Mouse (Mus musculus) right cerebral cortex, postnatal 10 days (tissue): Measurements from ENCODE around the gene Nr6a1.
A peak's percentile ranks its signal among the peaks of the same experiment; 100 is the strongest.

Experiments
- DNase-seq, 2 experiments: peaks; one replicate each; pipeline ENCODE4 v3.0.0; 2021; ENCODE audit warnings: low spot score in 2 of 2

The Nr6a1 gene

DNA sequence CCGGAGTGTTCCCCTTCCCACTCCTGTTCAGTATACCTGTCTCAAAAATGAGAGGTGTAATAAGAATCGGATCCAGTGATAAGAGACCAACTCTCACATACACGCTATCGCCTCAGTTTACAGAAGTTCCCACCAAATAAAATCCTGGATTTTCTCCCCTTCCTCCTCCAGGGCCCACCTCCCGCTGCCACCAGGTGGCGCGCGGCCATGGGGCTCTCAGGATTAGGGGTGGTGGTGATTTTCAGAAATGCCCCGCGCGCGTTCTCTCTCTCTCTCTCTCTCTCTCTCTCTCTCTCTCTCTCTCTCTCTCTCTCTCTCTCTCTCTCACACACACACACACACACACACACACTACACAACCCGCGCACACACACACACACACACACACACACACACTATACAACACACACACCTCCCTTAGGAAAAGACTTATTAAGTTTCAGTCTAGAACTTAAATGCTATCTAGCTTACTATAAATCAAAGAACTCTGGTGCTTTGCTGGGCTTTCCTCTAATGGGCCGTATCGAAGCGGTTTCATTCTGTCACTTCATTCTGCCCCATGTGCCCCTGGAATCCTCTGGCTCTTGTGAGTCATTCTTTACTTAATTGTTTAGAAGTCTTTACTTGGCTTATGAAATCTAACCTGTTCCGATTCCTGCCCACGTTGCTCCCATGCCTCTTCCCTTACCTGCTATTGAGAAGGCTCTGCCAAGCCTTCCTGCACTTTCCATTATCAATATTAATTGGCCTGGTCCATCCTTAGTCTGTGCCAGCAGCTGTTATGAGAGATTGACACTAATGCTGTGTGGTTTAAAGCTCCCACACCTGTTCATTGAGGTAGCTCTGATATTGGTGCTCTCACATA is at the start of gene Nr6a1:
Gene Nr6a1, minus strand, starts transcription at position 574 of the 865 bp plus-strand sequence.
- peak; percentile 59 to 82 for DNase-seq

DNA sequence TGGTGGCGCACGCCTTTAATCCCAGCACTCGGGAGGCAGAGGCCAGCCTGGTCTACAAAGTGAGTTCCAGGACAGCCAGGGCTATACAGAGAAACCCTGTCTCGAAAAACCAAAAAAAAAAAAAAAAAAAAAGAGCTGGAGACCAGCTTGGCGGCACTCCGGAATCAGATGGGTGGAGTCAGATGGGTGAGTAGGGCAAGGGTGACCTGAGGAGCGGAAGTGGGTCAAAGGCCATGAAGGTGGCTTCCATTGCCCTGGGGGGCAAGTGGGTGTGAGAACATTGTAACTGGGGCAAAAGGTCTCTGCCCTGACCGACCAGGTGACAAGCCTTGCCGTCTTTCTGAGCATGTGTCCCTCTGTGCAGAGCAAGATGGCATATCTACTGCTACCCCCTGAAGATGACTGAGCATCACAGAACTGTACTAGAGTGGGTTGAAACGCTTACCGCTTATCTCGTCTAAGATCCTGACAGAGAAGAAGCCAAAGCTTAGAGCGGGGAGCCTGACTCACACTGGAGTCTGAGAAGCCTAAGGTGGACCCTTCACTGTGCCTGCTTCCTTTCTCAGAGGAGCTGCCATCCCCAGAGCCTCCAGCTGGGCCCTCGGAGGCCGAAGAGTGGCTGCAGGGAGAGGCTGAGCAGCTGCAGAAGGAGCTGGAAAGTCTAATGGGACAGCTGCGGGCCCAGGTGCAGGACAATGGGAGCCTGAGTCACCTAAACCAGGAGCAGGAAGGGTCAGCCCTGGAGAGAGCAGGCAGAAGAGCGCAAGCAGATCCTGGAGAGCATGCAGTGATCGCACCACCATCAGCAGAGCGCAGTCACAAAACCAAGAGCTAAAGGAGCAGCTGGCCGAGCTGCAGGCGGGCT is 48.7 kb upstream of the Nr6a1 start:
- no peak for DNase-seq

DNA sequence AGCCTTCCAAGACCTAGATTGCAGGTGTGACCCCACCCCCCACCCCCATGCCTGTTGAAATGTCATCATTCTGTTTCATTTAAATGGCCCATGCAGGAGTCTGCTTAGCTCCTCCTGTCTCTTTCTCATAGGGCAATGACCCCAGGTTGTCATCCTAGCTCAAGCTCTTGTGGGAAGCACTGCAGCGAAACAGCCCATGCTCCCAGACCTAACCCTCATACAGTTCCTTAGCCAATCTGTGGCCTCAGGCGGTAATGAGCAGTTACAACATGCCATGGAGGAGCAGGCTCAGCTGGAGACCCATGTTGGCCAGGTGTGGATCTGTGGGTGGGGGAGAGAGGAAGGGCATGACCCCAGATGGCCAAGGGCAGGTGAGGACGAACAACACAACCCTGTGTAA is 47.7 kb upstream of the Nr6a1 start:
- no peak for DNase-seq

DNA sequence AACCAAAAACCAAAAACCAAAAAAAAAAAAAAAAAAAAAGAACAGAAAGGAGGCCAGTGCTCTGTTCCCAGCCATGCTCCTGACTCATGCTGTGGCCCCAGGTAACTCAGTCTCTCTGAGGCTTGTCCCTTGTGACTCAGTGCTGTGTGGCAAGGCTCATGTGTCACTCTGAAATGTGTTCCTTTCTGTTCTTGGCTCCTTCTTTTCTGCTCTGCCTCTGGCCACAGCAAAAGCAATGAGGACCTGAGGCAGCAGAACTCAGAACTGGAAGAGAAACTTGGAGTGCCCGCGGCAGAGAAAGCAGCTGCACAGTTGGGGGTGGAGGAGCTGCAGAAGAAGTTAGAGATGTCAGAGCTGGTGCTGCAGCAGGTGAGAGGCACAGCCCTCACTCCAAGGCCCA is 46.7 kb upstream of the Nr6a1 start:
- DNase-seq, result no peak

GRCm38 (mm10) chr2:38973701-38974100 is 46.2 kb upstream of the Nr6a1 start:
- DNase-seq, result peak in 1 of 2 experiments; percentile 46

DNA sequence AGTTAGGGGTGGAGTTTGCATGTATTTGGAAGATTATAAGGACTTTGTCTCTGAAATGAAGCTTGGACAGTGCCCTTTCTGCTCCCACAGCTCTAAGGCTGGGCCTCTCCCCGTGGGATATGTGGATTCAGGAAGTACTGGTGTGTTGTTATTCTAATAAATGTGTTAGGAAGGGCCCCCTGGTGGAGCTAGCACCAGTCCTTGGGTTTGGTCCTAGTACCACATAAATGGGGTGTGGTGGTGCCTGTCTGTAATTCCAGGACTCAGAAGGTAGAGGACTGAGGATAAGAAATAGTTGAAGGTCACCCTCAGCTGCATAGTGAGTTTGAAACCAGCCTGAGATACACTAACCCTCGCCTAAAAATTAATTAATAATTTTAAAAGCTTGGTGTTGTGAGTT is 45.7 kb upstream of the Nr6a1 start:
- no peak for DNase-seq

DNA sequence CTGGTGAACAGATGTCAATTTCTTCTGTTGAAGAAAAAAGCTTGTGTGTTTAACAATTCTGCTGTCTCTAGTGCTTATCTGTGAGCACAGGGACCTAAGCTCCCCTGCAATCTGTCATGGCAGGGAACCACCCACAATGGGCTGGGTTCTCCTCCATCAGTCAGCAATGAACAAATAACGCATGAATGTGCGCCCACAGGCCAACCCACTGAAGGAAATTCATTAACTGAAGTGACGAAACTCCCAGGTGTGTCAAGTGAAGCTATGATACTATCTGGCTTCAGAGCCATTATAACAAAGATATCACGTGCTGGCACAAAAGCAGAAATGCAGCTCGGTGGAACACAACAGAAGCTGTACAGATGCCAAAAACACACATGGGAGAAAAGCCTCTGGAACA is 42.6 kb upstream of the Nr6a1 start:
- DNase-seq, result no peak

DNA sequence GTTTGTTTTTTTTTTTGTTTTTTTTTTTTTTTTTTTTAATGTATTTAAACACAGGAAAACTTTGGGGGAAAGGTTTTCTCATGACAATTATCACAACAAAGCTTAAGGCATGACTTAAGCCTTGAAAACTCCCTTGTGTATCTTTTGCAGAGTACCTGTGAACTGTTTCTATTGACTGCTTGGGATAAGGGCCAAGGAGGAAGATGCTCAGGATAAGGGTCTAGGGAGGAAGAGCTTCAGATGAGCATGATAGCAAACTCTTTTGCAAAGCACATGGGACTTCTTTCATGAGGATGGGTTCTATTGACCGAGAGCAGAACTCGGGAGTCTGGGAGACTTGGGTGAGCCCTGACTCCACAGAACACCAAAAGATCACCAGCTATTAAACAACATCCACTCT is 42.2 kb upstream of the Nr6a1 start:
- DNase-seq, result no peak

DNA sequence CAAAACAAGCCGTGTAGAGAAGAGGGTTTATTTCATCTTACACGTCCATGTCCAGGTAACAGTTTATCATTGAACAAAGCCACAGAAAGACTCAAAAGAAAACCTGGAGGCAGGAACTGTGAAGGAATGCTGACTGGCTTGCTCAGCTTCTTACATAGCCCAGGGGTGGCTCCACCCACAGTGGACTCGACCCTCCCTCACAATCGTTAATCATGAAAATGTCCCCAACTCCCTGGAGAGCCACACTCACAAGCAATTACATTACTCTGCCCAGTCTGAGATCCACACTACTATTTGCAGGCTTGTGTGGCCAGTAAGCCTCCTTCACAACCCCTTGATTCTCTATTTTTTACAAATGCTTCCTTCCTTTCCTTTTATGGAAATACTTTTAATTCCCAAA is 36.7 kb upstream of the Nr6a1 start:
- no peak for DNase-seq

DNA sequence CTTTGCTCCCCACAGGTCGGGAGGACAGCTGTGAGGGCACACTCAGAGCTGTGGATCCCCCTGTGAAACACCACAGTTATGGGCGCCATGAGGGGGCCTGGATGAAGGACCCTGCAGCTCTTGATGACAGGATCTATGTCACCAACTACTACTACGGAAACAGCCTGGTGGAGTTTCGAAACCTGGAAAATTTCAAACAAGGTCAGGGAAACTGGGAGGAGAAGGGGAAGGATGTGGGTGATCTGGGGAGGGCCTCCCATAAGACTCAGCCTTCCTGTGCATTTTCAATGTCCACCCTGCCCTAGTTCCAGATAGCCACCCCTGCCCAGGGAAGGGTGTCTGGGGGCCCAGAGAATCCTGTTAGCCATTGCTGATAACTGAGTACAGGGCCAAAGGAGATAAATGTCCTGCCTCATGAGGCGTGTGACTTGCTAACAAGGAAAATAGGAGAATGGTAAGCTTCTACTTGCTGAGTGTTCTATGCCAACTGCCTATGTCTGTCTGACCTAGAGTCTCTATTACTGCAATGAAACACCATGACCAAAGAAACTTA is 30.3 kb upstream of the Nr6a1 start:
- no peak for DNase-seq

DNA sequence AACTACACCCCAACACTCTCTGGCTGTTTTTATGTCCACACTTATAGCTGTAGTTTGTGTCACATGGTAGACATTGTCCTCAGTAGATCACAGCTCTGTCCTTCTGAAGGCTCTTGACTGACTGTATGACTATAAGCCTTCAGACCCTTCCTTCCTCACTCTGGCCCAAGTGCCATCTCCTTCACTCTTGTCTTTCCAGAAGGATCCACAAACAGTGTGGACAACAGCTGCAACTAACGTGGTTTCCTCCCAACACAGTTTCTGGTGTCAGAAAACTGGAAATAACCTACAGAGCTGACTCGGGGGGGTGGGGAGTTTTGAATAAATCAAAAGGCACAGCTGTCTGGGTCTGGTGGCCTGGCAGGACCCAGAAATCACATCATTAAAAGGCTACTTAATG is 28.6 kb upstream of the Nr6a1 start:
- no peak for DNase-seq

DNA sequence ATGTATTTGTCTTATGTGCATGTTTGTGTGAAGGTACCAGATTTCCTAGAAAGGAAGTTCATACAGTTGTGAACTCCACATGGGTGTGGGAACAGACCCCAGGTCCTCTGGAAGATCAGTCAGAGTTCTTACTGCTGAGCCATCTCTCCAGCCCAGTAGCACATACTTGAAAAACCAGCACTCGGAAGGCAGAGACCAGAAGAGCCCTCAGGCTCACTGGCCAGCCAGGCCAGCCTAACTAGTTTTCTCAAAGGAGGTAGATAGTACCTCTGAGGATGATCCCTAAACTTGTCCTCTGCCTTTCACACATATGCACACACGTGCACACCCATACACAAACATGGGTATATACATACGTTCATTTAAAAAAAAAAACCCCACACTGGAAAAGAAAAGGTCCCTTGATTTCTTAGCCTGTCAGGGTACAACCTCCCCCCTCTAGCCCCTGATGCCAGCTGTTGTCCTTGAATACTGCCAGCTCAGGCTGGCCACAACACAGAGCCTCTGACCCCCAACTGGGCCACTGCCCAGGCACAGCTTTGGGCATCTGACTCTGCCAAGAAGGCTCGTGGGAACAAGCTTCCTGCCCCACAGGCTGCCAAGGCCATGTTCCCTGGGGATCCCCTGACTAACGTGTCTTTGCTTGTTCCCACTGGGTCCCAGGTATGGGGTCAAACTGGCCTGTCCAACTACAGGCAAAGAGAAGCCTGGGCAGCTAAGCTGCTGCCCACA is 25.8 kb upstream of the Nr6a1 start:
- peak; percentile 85 to 87 for DNase-seq

DNA sequence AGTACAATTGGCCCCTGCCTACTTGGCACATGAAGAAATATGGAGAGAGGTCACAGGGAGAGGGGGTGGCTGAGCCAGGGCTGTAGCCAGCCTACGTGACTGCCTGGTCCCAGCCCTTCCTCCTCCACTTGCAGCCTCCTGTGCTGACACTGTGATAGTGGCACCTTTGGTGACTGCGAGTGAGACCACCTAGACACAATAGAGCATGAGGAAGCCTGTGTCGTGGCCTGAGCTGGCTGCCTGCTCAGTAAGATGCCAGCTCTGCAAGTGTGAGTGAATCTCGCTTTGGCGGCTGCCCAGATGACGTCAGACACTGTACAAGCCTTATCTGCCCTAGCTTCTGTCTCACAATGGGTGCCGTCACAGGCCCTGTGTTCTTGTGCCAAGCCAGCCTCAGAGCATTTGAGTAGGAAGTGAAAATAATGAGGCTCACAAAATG is 22.8 kb upstream of the Nr6a1 start:
- peak; percentile 91 to 93 for DNase-seq

- DNase-seq, result peak in 1 of 2 experiments; percentile 18
These were observed 20.1 kb upstream of the Nr6a1 start for GRCm38 (mm10) chr2:38947566-38947965.

GRCm38 (mm10) chr2:38944460-38945161 is 17.1 kb upstream of the Nr6a1 start:
- DNase-seq, result peak in 1 of 2 experiments; percentile 24

- peak in 1 of 2 experiments; percentile 10 for DNase-seq
These were observed 16.5 kb upstream of the Nr6a1 start for GRCm38 (mm10) chr2:38943977-38944376.

GRCm38 (mm10) chr2:38943161-38943560 is 15.7 kb upstream of the Nr6a1 start:
- DNase-seq, result peak in 1 of 2 experiments; percentile 23

- no peak for DNase-seq
These were observed 14.4 kb upstream of the Nr6a1 start for GRCm38 (mm10) chr2:38941898-38942297.

- DNase-seq, result peak in 1 of 2 experiments; percentile 19
These were observed 13.9 kb upstream of the Nr6a1 start for GRCm38 (mm10) chr2:38941426-38941825.

- DNase-seq, result peak in 1 of 2 experiments; percentile 15
These were observed 11.6 kb upstream of the Nr6a1 start for GRCm38 (mm10) chr2:38939047-38939446.

DNA sequence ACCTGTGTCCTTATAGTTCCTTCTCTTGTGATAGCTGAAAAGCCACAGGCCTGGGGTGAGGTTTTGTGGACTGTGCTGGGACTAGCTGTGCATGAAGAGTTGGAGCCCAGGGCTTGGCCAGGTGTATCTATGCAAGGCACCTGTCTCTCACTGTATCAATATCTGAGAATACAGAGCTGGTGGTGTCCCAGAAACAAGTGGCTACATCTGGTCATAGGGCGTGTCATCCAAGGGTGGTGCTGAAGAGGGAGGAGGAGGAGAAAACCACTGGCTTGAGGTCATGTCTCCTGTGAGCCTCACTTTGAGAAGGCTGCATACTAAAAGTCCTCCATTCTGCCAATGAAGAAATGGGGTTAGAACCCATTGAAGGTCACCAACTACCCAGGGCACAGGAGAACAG is 10.5 kb upstream of the Nr6a1 start:
- DNase-seq, result peak in 1 of 2 experiments; percentile 17
